Mouse (Mus musculus) WW6 (cell line): Measurements from ENCODE around the gene Rnf217.

Source experiments
- DNase-seq: peaks from one replicate; pipeline ENCODE4 v3.0.0-alpha.2; 2013; ENCODE audit warnings: low read depth, low spot score

Gene Rnf217

GRCm38 (mm10) chr10:31495826-31496225 is 113.2 kb downstream of the Rnf217 start:
- no peak for DNase-seq

DNA sequence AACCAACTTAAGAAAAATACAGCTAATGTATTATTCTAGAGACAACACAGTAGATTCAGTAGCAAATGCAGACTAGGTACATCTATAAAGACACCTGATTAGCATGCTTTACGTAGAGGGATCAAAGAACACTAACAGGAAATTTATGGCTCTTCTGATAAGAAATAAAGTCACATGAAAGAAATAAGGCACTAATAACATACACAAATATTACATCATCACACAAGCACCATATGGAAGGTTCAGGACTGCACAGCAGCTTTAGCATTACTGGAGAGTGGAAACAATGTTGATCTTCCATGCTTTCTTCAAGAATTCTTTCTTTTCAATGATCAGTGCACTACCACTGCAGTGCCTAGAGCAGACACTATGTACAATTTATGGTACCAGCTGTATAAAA is 114.7 kb downstream of the Rnf217 start:
- no peak for DNase-seq

- no peak for DNase-seq
These were observed 141.7 kb downstream of the Rnf217 start for GRCm38 (mm10) chr10:31467043-31467898.

DNA sequence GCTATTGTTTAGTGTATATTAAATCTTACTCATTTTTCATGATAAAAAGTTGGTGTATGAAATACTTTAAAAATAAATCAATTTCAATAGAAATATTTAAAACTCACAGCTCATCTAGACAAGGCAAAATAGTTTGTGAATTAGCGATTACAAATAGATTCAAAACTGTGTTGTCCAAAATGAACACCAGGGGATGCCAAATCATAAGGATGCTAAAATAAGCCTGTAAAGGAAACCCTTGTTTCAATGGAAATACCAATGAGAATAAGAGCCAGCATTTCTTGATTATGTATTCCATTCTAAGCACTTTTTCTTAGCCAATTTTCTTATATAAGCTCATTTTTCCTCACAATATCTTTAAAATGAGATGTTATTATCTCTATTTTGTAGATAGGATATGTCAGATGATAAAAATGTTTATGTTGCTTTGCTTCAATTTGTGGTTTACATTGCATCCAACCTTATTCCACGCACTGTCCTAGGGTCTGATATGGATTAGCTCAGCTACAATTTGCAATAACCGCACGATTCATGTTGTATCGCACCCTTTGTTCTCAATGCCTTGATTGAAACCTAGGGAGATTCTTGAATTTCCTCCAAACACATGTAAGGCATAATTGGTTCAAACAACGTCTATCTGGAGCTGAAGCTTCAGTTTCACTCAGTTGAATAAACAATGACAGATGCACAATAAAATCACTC is 143.0 kb downstream of the Rnf217 start:
- no peak for DNase-seq

- no peak for DNase-seq
These were observed 143.6 kb downstream of the Rnf217 start for GRCm38 (mm10) chr10:31465424-31465823.

- DNase-seq, result no peak
These were observed 145.9 kb downstream of the Rnf217 start for GRCm38 (mm10) chr10:31463044-31463443.

GRCm38 (mm10) chr10:31456806-31457205 is 152.2 kb downstream of the Rnf217 start:
- no peak for DNase-seq

DNA sequence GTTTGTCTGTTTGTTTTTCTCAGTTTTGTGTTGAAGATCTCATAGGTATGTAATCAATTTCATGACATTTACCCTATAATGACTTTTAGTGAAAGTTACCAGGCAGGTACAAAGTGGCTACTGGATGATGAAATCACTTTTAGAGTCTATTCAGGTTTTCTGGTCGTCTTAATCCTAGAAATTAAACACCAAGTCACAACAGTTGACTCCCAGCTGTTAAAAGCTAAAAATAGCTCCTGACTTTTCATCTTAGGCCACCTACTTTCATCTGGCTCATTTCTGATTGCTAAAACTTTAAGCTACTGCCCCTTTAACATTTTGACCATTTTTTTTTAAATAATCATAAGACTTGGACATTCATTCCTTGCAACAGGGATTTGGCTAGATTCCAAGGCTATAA is 161.9 kb downstream of the Rnf217 start:
- DNase-seq, result no peak

- peak; percentile 81 for DNase-seq
These were observed 163.5 kb downstream of the Rnf217 start, which contains the start of gene Tpd52l1 for GRCm38 (mm10) chr10:31445291-31446124. TSS of gene Tpd52l1 (minus strand) at chr10:31445958.

GRCm38 (mm10) chr10:31444206-31444605 is 164.8 kb downstream of the Rnf217 start:
- no peak for DNase-seq
